Mouse (Mus musculus) intestine, embryonic 15.5 days (tissue): ENCODE results near the gene H2afz. TPM values are rescaled to one million over a fixed set of nuclear protein-coding genes. Genes with fewer than 3 reads are reported as not detected.
A peak's percentile ranks its signal among the peaks of the same experiment; 100 is the strongest.
"Not testable (repeated sequence)": the region's sequence is repeated elsewhere in the genome, so short reads cannot be mapped to it uniquely, and the experiment has no call there.

Experiments
- ATAC-seq: fragments of 200-750 bp; cut with Nextera tagmentation; 2 replicates; pipeline ENCODE4 v1.8.0; 2017; ENCODE audit warnings: moderate TSS enrichment, moderate library complexity
- H3K27ac ChIP-seq: fragments of 300-500 bp; sonication (generic); 2 replicates; pipeline ENCODE4 v1.5.1; 2015; ENCODE audit warnings: mild to moderate bottlenecking, inconsistent platforms
- H3K27me3 ChIP-seq: fragments of 300-500 bp; sonication (generic); replicated peaks from 2 replicates; pipeline ENCODE4 v1.6.1; 2015; ENCODE audit warnings: inconsistent platforms
- H3K36me3 ChIP-seq: fragments of 300-500 bp; sonication (generic); 2 replicates; pipeline ENCODE4 v1.6.1; 2015; ENCODE audit warnings: inconsistent platforms
- H3K4me1 ChIP-seq: fragments of 300-500 bp; sonication (generic); replicated peaks from 2 replicates; pipeline ENCODE4 v1.6.1; 2015; ENCODE audit warnings: inconsistent platforms
- H3K4me2 ChIP-seq: fragments of 300-500 bp; sonication (generic); replicated peaks from 2 replicates; pipeline ENCODE4 v1.6.1; 2015; ENCODE audit warnings: mild to moderate bottlenecking, inconsistent platforms
- H3K4me3 ChIP-seq: fragments of 300-500 bp; sonication (generic); replicated peaks from 2 replicates; pipeline ENCODE4 v1.5.1; 2015; ENCODE audit warnings: inconsistent platforms
- H3K9ac ChIP-seq: fragments of 300-500 bp; sonication (generic); 2 replicates; pipeline ENCODE4 v1.6.1; 2015; ENCODE audit warnings: inconsistent platforms
- H3K9me3 ChIP-seq: fragments of 300-500 bp; sonication (generic); 2 replicates; pipeline ENCODE4 v1.6.1; 2016; ENCODE audit warnings: inconsistent platforms
- WGBS: fragments of 180-500 bp; shearing (Covaris S2); methylation state at CpG from one replicate; pipeline ENCODE4 v1.1.7; 2015; 5-methylcytosine and 5-hydroxymethylcytosine counted together
- polyA plus RNA-seq: library from polyadenylated mRNA; unstranded; fragments of >200 nt; fragmentation: Nextera tagmentation; extraction: Ambion mirVana; gene quantifications from 2 replicates; pipeline ENCODE4 v1.2.1, GENCODE M21; 2015

The H2afz gene
- polyA plus RNA-seq, 1 experiment from 2014 or later, result 1,747 TPM

GRCm38 (mm10) chr3:137896386-137896785 lies 32.1 kb downstream of the H2afz start:
- Histone ChIP-seq H3K27ac (no peak overlapping the region), H3K4me3 (no peak overlapping the region), H3K9ac (no peak overlapping the region), H3K4me2 (no peak overlapping the region), H3K36me3 (0 out of 2 replicates have a peak, but pooled peaks cover 2% of the 10 kb centered on the region), H3K4me1 (no peaks in the 10 kb centered on the region), H3K9me3 (no peaks in the 10 kb centered on the region), H3K27me3 (no peaks in the 10 kb centered on the region)
- WGBS, result 79% methylated on average over 4 of the region's 4 CpGs
- no peak for ATAC-seq

GRCm38 (mm10) chr3:137896867-137897266 lies 32.6 kb downstream of the H2afz start:
- WGBS, result 93% methylated on average over 3 of the region's 3 CpGs
- 0 out of 2 replicates have a peak, but pooled peaks cover 2% of the 10 kb centered on the region for H3K36me3 ChIP-seq
- H3K4me3 ChIP-seq, result no peak overlapping the region
- no peaks in the 10 kb centered on the region for H3K4me1 ChIP-seq
- no peaks in the 10 kb centered on the region for H3K27me3 ChIP-seq
- ATAC-seq, result no peak
- H3K9ac ChIP-seq, result no peak overlapping the region
- no peak overlapping the region for H3K4me2 ChIP-seq
- H3K27ac ChIP-seq, result no peak overlapping the region
- no peaks in the 10 kb centered on the region for H3K9me3 ChIP-seq

GRCm38 (mm10) chr3:137897685-137898084 lies 33.4 kb downstream of the H2afz start:
- Histone ChIP-seq H3K4me3 (no peak overlapping the region), H3K27ac (no peak overlapping the region), H3K4me1 (no peaks in the 10 kb centered on the region), H3K9ac (no peak overlapping the region), H3K4me2 (no peak overlapping the region), H3K27me3 (no peaks in the 10 kb centered on the region), H3K36me3 (0 out of 2 replicates have a peak, but pooled peaks cover 2% of the 10 kb centered on the region), H3K9me3 (no peaks in the 10 kb centered on the region)
- whole genome bisulfite sequencing, result 79% methylated on average over 5 of the region's 5 CpGs
- ATAC-seq, result no peak

GRCm38 (mm10) chr3:137900149-137900548 lies 35.9 kb downstream of the H2afz start:
- Histone ChIP-seq H3K27me3 (no peaks in the 10 kb centered on the region), H3K9ac (no peak overlapping the region), H3K4me3 (no peak overlapping the region), H3K27ac (no peak overlapping the region), H3K4me1 (no peaks in the 10 kb centered on the region), H3K36me3 (0 out of 2 replicates have a peak, but pooled peaks cover 2% of the 10 kb centered on the region), H3K9me3 (no peaks in the 10 kb centered on the region), H3K4me2 (no peak overlapping the region)
- no peak for ATAC-seq
- 87% methylated on average over 10 of the region's 10 CpGs for WGBS

- no peaks in the 10 kb centered on the region for H3K36me3 ChIP-seq
- ATAC-seq, result peak; percentile 40; the same call in 1 of the 2 replicates
- H3K27me3 ChIP-seq, result no peaks in the 10 kb centered on the region
- no peak overlapping the region for H3K27ac ChIP-seq
- H3K9me3 ChIP-seq, result no peaks in the 10 kb centered on the region
- H3K4me2 ChIP-seq, result no peak overlapping the region
- peaks cover 4% of the 10 kb centered on the region; the same call in 1 of the 2 replicates for H3K4me1 ChIP-seq
- H3K9ac ChIP-seq, result no peak overlapping the region
- WGBS, result 41% methylated on average over 2 of the region's 2 CpGs
- H3K4me3 ChIP-seq, result no peak overlapping the region
Observed at GRCm38 (mm10) chr3:137913093-137913492, 48.8 kb downstream of the H2afz start.

GRCm38 (mm10) chr3:137914567-137914966 lies 50.3 kb downstream of the H2afz start:
- not testable (repeated sequence) for H3K4me2 ChIP-seq, H3K9ac ChIP-seq, ATAC-seq, H3K36me3 ChIP-seq, H3K4me3 ChIP-seq, H3K27ac ChIP-seq, H3K9me3 ChIP-seq, H3K4me1 ChIP-seq, H3K27me3 ChIP-seq
- WGBS, result 100% methylated on average over 1 of the region's 1 CpGs

Other genes with a start within 250 kb of the H2afz start
- 1.9 and 3.8 TPM in 2 replicates for gene Ddit4l, start 242.9 kb upstream of the H2afz start, polyA plus RNA-seq
- gene Gm21962, start 193.0 kb upstream of the H2afz start, polyA plus RNA-seq, result not detected in 2 replicates
- 13.5 and 14.0 TPM in 2 replicates for gene Dnajb14, start 3.2 kb downstream of the H2afz start, polyA plus RNA-seq
- 135 and 139 TPM in 2 replicates for gene Lamtor3, start 54.0 kb downstream of the H2afz start, polyA plus RNA-seq
- 23.2 and 23.7 TPM in 2 replicates for gene Dapp1, start 117.1 kb downstream of the H2afz start, polyA plus RNA-seq
- gene 1110002E22Rik, start 200.6 kb downstream of the H2afz start, polyA plus RNA-seq, result 0.14 and 0.18 TPM in 2 replicates
- gene Gm5105, start 202.9 kb downstream of the H2afz start, polyA plus RNA-seq, result 0.24 and 0.31 TPM in 2 replicates